Mouse (Mus musculus): ENCODE results near the gene Plcg1.

The Plcg1 gene

DNA sequence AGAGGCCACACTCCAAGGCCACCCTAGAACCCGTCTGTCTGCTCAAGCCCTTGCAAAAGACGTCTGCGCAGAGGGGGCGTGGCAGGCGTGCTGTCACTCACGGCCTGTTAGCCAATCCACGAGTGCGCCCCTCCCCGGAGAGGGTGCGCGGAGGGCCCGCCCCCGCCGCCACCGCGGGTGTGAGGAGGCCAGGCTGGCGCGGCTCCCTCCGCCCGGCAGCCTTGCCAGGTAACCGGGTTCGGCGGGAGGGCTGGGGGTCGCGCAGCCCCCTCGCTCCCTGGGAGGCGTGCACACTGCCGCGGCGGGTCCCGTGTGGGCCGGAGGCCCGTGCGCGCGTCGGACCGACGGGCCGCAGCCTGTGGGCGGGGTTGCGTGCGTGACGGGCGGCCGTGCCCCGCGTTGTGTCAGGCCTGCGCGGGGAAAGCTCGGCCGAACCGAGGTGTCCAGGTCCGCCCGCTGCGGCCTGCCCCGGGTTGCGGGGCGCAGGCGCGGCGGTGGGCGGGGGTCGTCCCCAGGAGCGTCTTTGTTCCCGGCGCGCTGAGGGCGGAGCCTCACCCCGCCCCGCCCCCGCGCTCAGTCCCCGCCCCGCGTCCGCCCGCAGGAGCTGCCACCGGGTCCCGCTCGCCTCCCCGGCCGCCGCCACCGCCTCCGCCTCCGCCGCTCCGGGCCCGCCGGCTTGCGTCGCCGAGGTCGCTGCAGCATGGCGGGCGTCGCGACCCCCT is at the start of gene Plcg1:
Gene Plcg1, plus strand, starts transcription at position 184 of the 722 bp plus-strand sequence.
- DNase-seq: peak; percentile 98

GRCm38 (mm10) chr2:160700271-160700670 is 30.8 kb upstream of the Plcg1 start:
- no peak for DNase-seq

DNA sequence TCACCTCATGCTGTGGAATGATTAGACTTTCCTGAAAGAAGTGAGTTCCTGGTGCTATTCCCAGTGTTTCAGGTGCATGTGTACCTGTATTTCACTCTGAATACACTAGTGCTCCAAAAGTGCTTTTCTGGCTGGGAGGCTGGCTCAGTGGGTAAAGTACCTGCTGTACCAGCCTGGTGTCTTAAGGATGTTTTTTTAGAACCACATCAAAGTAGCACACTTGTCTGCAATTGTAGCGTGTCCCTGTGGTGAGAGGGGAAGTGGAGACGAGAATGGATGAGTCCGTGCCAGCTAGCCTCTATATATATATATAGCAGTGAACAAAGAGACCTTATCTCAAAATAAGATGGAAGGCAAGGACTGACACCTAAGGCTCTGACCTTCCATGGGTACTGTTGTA is 29.5 kb upstream of the Plcg1 start:
- no peak for DNase-seq

DNA sequence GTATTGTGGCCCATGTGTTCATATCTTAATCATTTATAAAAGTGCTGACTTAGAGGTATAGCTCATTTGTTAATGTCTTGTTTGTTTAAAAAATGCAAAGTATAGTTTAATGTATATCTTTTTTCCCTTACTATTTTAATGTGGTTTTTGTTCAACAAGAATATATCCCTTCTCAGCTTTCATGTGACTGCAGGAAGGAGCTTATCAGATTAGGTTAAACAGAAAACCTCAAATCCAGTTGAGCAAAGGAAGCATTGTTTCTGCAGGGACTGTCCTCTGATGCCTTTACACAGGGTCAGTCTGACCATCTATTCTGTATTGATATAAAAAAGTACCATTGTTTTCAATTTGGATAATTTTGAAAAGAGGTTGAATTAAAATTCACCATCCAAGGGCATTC is 28.3 kb upstream of the Plcg1 start:
- no peak for DNase-seq

DNA sequence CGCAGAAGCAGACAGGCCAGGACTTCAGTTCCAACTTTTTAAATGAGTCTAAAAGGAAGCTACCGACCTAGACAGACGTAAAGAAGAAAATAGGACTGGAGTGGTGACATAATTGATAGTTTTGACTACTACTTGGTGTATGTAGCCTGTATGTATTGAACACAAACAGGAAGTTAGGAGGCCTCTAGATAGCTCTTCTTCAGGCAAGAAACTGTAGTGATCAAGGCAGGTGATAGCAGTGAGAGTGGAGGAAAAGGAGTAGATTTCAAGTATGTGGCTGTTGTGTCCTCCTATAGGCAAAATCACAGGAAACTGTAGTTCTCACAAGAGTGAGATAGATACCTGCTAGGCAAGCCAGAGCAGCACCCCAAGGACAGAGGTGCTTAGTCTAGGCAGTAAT is 23.4 kb upstream of the Plcg1 start:
- no peak for DNase-seq

GRCm38 (mm10) chr2:160715463-160716030 is 15.6 kb upstream of the Plcg1 start:
- DNase-seq: peak in 1 of 2 experiments; percentile 10

DNA sequence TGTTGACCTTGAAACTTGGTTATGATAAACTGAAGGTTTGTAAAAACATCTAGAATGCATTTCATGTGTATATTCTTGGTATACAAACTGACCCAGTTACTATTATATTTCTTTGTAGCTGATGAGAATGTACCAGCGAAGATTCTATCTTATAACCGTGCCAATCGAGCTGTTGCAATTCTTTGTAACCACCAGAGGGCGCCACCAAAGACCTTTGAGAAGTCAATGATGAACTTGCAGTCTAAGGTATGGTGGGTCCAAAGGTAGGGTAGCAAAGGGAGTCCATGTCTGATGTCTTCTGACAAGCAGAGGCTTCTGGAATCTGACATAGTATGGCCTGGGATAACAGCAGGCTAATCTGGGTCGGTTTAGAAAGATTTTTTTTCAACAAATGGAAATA is 13.8 kb upstream of the Plcg1 start:
- peak; percentile 76 to 84 for DNase-seq

DNA sequence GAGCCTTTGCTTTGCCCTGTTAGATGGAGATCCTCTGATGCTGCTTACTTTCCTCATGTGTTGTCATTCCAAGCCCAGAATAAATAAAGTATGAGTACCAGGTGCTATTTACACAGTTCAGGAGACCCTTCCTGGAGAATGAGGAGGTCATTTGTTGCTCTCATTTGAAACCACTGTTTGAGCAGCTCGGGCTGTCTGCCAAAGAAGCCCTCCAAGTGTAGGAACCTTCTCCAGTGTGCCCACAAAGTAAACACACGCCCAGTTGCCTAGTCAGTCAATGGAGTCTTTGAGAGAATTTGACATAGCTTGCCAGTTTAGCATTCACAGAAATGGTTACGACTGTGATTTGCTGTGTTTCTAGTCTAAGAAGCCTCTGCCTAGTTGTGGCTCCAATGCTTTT is 12.3 kb upstream of the Plcg1 start:
- peak in 1 of 2 experiments; percentile 15 for DNase-seq

- DNase-seq: no peak
Observed at GRCm38 (mm10) chr2:160722714-160723113, 8.4 kb upstream of the Plcg1 start.

GRCm38 (mm10) chr2:160723613-160724375 is 7.3 kb upstream of the Plcg1 start:
- DNase-seq: no peak

DNA sequence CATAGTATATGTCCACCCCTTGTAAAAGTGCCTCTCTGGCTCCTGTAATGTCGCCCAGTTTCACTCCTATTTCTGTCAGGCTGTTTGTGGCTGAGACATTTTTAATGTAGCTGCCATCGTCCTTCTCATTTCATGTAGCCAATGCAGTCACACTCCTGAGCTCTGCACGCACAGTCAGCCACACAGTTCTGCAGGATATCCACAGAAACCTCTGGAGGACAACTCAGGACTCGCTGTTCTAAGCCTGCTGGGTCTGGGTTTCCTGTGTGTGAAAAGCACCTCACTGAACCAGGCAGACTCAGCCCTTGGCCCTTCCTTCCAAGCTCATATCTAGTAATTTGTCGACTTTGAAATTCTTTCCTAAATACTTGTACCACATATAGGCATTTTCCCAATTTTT is 6.6 kb upstream of the Plcg1 start:
- no peak for DNase-seq

DNA sequence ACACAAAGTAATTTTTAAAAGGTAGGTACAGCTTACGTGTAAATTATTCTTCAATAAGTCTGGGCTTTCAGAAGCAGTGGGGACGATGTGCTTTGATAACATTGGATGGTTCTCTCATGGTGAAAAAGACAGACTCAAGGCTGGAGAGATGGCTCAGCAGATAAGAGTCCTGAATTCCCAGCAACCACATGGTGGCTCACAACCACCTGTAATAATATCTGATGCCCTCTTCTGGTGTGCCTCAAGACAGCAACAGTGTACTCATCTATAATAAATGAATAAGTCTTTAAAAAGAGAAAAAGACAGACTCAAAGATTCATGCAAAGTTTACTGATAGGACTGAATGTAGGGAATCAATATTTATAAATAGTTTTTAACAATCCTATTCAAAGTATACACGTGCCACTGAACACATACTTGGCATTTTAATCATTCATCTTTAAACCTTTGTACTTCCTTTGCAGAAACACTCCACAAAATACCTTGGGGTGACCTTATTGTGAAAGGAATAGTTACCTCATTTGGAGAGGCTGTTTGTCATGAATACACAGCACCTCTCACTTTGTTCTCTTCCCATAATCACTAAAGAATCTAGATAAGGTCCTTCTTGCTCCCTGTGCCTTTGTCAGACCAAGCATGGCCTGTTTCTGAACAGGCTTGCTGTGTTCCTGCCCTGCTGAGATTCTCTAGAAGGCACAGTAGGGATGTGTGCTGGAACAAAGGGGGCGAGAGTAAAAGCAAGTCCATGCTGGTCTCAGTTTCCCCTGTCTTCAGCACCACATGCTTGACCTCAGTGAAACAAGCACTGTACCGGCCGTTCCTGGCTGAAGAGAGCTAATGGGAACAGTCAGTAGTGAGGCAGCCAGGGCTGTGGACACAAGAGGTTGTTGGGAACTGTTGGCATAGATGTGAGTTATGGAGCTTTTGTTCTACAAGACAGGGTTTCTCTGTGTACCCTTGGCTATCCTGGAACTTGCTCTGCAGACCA is 4.9 kb upstream of the Plcg1 start:
- DNase-seq: no peak

GRCm38 (mm10) chr2:160728972-160729371 is 2.1 kb upstream of the Plcg1 start:
- no peak for DNase-seq

DNA sequence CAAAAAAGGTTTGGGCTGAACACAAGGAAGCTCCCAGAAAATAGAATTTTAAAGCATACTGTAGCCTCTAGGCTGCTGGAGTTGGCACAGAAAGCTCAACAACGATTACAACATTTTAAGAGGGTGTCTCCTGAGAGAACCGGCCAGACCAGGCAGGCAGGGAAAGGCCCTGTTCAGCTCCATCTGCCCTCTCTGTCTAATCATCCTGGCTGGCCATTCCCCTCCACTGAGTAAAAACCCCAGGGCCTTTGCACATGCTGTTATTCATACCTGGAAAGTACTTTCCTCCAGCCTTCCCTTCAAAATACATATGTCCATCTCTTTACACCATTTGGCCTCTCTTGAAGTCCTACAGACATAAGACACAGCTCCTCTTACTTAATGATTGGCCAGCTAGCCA is 1.7 kb upstream of the Plcg1 start:
- no peak for DNase-seq

DNA sequence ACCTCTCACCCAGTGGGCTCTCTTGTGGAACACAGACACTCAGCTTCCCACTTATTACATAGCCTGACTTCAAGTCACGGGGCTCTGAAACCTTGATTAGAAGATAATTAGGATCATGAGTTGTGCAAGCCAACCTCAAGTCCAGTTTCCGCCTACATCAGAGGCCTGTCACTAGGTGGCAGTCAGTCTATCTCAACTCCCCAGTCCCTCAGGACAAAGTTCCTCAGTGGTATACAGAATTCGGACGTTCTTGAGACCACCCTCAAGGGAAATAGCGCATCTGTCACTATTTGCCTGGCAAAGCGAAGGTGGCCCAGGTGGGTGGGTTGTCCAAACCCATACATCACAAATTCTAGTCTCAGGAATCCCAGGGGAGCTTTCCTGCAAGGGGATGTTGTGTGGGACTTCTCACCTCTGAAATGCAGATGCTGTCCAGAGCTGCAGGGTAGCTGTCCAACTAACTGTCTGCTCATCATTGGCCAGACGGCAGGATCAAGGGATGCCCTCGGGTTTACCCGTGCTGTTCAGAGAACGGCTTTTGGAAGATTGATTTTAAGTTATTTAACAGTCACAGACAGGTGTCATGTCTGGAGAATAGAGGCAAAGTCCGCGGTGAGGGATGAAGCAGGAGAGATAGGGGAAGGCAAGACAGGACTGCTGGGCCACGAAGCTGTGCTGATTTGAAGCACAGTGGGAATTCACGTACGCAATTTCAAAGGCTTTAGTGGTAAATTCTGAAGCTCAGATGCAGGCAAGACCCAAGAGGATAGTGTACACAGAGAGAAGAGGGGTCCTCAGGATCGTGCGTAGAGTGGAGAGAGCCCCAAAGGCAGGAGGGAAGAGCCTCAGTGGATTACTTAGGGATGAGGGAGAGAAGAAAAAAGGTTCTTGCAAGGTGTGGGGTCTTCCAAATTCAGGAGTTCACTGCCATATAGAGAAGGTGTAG is 976 bp upstream of the Plcg1 start:
- peak; percentile 44 to 50 for DNase-seq

- no peak for DNase-seq
Observed at GRCm38 (mm10) chr2:160730797-160731116, 343 bp upstream of the Plcg1 start.

DNA sequence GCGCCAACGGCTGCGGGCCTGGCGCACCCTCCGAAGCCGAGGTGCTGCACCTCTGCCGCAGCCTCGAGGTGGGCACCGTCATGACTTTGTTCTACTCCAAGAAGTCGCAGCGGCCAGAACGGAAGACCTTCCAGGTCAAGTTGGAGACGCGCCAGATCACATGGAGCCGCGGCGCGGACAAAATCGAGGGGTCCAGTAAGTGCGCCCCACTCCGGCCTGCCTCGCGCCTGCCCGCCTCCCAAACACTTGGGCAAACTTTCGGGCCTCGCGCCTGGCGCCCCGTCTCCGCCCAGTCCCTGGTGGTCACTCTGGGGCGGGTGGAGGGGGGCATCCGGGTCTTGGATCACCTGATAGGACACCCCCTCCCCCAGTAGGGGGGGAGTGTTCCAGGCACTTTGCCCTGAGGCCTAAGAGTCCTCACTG is 750 bp downstream of the Plcg1 start:
- peak; percentile 85 to 86 for DNase-seq

GRCm38 (mm10) chr2:160732420-160732995 is 1.4 kb downstream of the Plcg1 start:
- peak in 1 of 2 experiments; percentile 23 for DNase-seq

DNA sequence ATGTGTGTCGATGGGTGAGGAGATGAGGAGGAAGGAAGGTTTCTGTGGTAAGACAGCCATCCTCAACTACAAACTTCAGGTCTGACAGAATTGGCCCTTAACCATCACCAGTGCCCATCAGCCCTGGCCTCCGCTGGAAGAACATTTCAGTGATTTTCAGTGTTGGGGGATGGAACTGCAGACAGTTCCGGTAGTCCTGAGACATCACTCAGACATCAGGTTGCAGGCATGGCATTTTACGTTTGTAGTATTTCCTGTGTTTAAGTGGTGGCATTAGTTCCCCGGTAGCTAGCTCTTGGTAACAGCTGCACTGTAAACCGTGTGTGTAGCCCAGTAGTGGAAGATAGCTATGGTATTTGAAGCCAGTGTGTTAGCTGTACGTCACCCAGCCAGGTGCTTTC is 2.0 kb downstream of the Plcg1 start:
- DNase-seq: no peak

GRCm38 (mm10) chr2:160734331-160734730 is 3.2 kb downstream of the Plcg1 start:
- DNase-seq: no peak

GRCm38 (mm10) chr2:160735706-160736310 is 4.7 kb downstream of the Plcg1 start:
- no peak for DNase-seq
